Mouse (Mus musculus) forebrain, postnatal 0 days (tissue): ENCODE data around the gene Cpeb3. TPM values are rescaled to one million over a fixed set of nuclear protein-coding genes. Genes with fewer than 3 reads are reported as not detected.

Experiments
- ATAC-seq: fragments of 200-750 bp; cut with Nextera tagmentation; 2 replicates; pipeline ENCODE4 v1.8.0; 2017; ENCODE audit warnings: mild to moderate bottlenecking, moderate library complexity
- DNase-seq: peaks from one replicate; pipeline ENCODE4 v3.0.0-alpha.2; 2015
- H3K27ac ChIP-seq: fragments of 300-500 bp; sonication (generic); 2 replicates; pipeline ENCODE4 v1.5.1; 2014; ENCODE audit warnings: low read depth, mild to moderate bottlenecking, antibody characterized with exemption, low read length, moderate library complexity, mixed read lengths
- H3K27me3 ChIP-seq: fragments of 300-500 bp; sonication (generic); 2 replicates; pipeline ENCODE4 v1.6.1; 2014; ENCODE audit warnings: mild to moderate bottlenecking, low read length, mixed read lengths; ENCODE audit not compliant: insufficient read depth
- H3K36me3 ChIP-seq: fragments of 300-500 bp; sonication (generic); 2 replicates; pipeline ENCODE4 v1.6.1; 2014; ENCODE audit warnings: mild to moderate bottlenecking, moderate library complexity; ENCODE audit not compliant: insufficient read depth
- H3K4me1 ChIP-seq: fragments of 300-500 bp; sonication (generic); 2 replicates; pipeline ENCODE4 v1.6.1; 2014; ENCODE audit warnings: antibody characterized with exemption; ENCODE audit not compliant: insufficient read depth
- H3K4me2 ChIP-seq: fragments of 300-500 bp; sonication (generic); 2 replicates; pipeline ENCODE4 v1.6.1; 2014; ENCODE audit warnings: low read depth, mild to moderate bottlenecking, moderate library complexity
- H3K4me3 ChIP-seq: fragments of 300-500 bp; sonication (generic); 2 replicates; pipeline ENCODE4 v1.5.1; 2014; ENCODE audit warnings: low read depth, low read length, mixed read lengths
- H3K9ac ChIP-seq: fragments of 300-500 bp; sonication (generic); 2 replicates; pipeline ENCODE4 v1.6.1; 2014; ENCODE audit warnings: mild to moderate bottlenecking
- H3K9me3 ChIP-seq: fragments of 300-500 bp; sonication (generic); 2 replicates; pipeline ENCODE4 v1.6.1; 2016; ENCODE audit warnings: low read length
- CTCF ChIP-seq: sonication (generic); IDR thresholded peaks from 2 replicates; pipeline ENCODE4 v1.5.1; 2016; ENCODE audit warnings: antibody characterized with exemption, control low read depth, low read depth
- WGBS: fragments of 180-500 bp; shearing (Covaris S2); extraction: QIAGEN DNeasy Blood & Tissue Kit; methylation state at CpG from one replicate; pipeline ENCODE4 v1.1.7; 2014; 5-methylcytosine and 5-hydroxymethylcytosine counted together
- polyA plus RNA-seq: library from polyadenylated mRNA; unstranded; fragments of >200 nt; fragmentation: Nextera tagmentation; extraction: Ambion mirVana; gene quantifications from 2 replicates; pipeline ENCODE4 v1.2.1, GENCODE M21; 2015
- total RNA-seq: library from RNA; depleted of rRNA; stranded (reverse); fragments of >200 nt; gene quantifications from 2 replicates; pipeline ENCODE4 v1.2.3, GENCODE M21; 2014

The Cpeb3 gene
- total and polyA plus RNA-seq, 2 experiments from 2014 or later = 7.9 to 12.9 TPM

- H3K4me1 ChIP-seq = no peaks in the 10 kb centered on the region
- no peak overlapping the region for H3K4me2 ChIP-seq
- TF ChIP-seq CTCF = no peak
- ATAC-seq = no peak
- no peak overlapping the region for H3K4me3 ChIP-seq
- no peaks in the 10 kb centered on the region for H3K36me3 ChIP-seq
- WGBS = 86% methylated on average over 1 of the region's 1 CpGs
- DNase-seq = peak; percentile 5
- H3K9ac ChIP-seq = no peak overlapping the region
- H3K27me3 ChIP-seq = no peaks in the 10 kb centered on the region
- H3K9me3 ChIP-seq = no peaks in the 10 kb centered on the region
- no peak overlapping the region for H3K27ac ChIP-seq
Measured at GRCm38 (mm10) chr19:37131660-37132059, 76.7 kb downstream of the Cpeb3 start.

GRCm38 (mm10) chr19:37128461-37128860, 79.9 kb downstream of the Cpeb3 start:
- WGBS = 93% methylated on average over 4 of the region's 4 CpGs
- ATAC-seq (no peak), DNase-seq (no peak)
- no peaks in the 10 kb centered on the region for H3K27me3 ChIP-seq
- no peak for TF ChIP-seq CTCF
- H3K9ac ChIP-seq = no peak overlapping the region
- no peak overlapping the region for H3K4me3 ChIP-seq
- no peak overlapping the region for H3K27ac ChIP-seq
- peaks cover 9% of the 10 kb centered on the region; the same call in 1 of the 2 replicates for H3K36me3 ChIP-seq
- H3K4me2 ChIP-seq = no peak overlapping the region
- H3K9me3 ChIP-seq = no peaks in the 10 kb centered on the region
- no peaks in the 10 kb centered on the region for H3K4me1 ChIP-seq

- H3K36me3 ChIP-seq = peaks cover 9% of the 10 kb centered on the region; the same call in 1 of the 2 replicates
- WGBS = 85% methylated on average over 5 of the region's 5 CpGs
- H3K4me3 ChIP-seq = no peak overlapping the region
- no peak for TF ChIP-seq CTCF
- no peak overlapping the region for H3K27ac ChIP-seq
- H3K4me1 ChIP-seq = no peaks in the 10 kb centered on the region
- H3K4me2 ChIP-seq = no peak overlapping the region
- DNase-seq = no peak
- no peak for ATAC-seq
- H3K9ac ChIP-seq = no peak overlapping the region
- no peaks in the 10 kb centered on the region for H3K9me3 ChIP-seq
- no peaks in the 10 kb centered on the region for H3K27me3 ChIP-seq
Measured at GRCm38 (mm10) chr19:37127018-37127567, 81.3 kb downstream of the Cpeb3 start.

GRCm38 (mm10) chr19:37124961-37125360, 83.4 kb downstream of the Cpeb3 start:
- H3K4me2 ChIP-seq = no peak overlapping the region
- no peak overlapping the region for H3K27ac ChIP-seq
- peaks cover 9% of the 10 kb centered on the region; the same call in 1 of the 2 replicates for H3K36me3 ChIP-seq
- DNase-seq (no peak), ATAC-seq (no peak)
- H3K9ac ChIP-seq = no peak overlapping the region
- no peak overlapping the region for H3K4me3 ChIP-seq
- no peaks in the 10 kb centered on the region for H3K4me1 ChIP-seq
- H3K27me3 ChIP-seq = no peaks in the 10 kb centered on the region
- TF ChIP-seq CTCF = no peak
- no peaks in the 10 kb centered on the region for H3K9me3 ChIP-seq

- no peak overlapping the region for H3K4me3 ChIP-seq
- DNase-seq (no peak), ATAC-seq (no peak)
- no peaks in the 10 kb centered on the region for H3K27me3 ChIP-seq
- H3K9me3 ChIP-seq = no peaks in the 10 kb centered on the region
- H3K36me3 ChIP-seq = peaks cover 6% of the 10 kb centered on the region; the same call in 1 of the 2 replicates
- H3K27ac ChIP-seq = no peak overlapping the region
- H3K9ac ChIP-seq = no peak overlapping the region
- no peak for TF ChIP-seq CTCF
- WGBS = 68% methylated on average over 2 of the region's 2 CpGs
- no peak overlapping the region for H3K4me2 ChIP-seq
- H3K4me1 ChIP-seq = no peaks in the 10 kb centered on the region
Measured at GRCm38 (mm10) chr19:37119281-37119680, 89.1 kb downstream of the Cpeb3 start.

- no peaks in the 10 kb centered on the region for H3K9me3 ChIP-seq
- no peaks in the 10 kb centered on the region for H3K4me1 ChIP-seq
- H3K9ac ChIP-seq = no peak overlapping the region
- no peak overlapping the region for H3K27ac ChIP-seq
- no peak overlapping the region for H3K4me3 ChIP-seq
- DNase-seq (no peak), ATAC-seq (no peak)
- no peak overlapping the region for H3K4me2 ChIP-seq
- TF ChIP-seq CTCF = no peak
- H3K27me3 ChIP-seq = no peaks in the 10 kb centered on the region
- 90% methylated on average over 1 of the region's 1 CpGs for WGBS
- H3K36me3 ChIP-seq = peaks cover 6% of the 10 kb centered on the region; the same call in 1 of the 2 replicates
Measured at GRCm38 (mm10) chr19:37115824-37116223, 92.6 kb downstream of the Cpeb3 start.

- 84% methylated on average over 8 of the region's 8 CpGs for WGBS
- peaks cover 6% of the 10 kb centered on the region; the same call in 1 of the 2 replicates for H3K36me3 ChIP-seq
- H3K4me1 ChIP-seq = no peaks in the 10 kb centered on the region
- H3K27ac ChIP-seq = no peak overlapping the region
- ATAC-seq = no peak
- no peaks in the 10 kb centered on the region for H3K27me3 ChIP-seq
- DNase-seq = no peak
- no peak overlapping the region for H3K4me3 ChIP-seq
- H3K9me3 ChIP-seq = no peaks in the 10 kb centered on the region
- no peak overlapping the region for H3K9ac ChIP-seq
- H3K4me2 ChIP-seq = no peak overlapping the region
- no peak for TF ChIP-seq CTCF
Measured at GRCm38 (mm10) chr19:37115374-37115773, 93.0 kb downstream of the Cpeb3 start.
